Mouse (Mus musculus) erythroblast, embryonic 14.5 days (primary cell): ENCODE results near the gene Dll1. TPM values are rescaled to one million over a fixed set of nuclear protein-coding genes. Genes with fewer than 3 reads are reported as not detected.

Source experiments
- H3K27me3 ChIP-seq: 2 replicates; pipeline ENCODE4 v1.6.1; 2012; ENCODE audit warnings: inconsistent platforms; ENCODE audit not compliant: control insufficient read depth
- H3K36me3 ChIP-seq: 2 replicates; pipeline ENCODE4 v1.6.1; 2012; ENCODE audit warnings: mild to moderate bottlenecking, inconsistent platforms; ENCODE audit not compliant: control insufficient read depth
- H3K4me1 ChIP-seq: 2 replicates; pipeline ENCODE4 v1.6.1; 2012; ENCODE audit warnings: inconsistent platforms; ENCODE audit not compliant: control insufficient read depth
- H3K4me3 ChIP-seq: replicated peaks from 2 replicates; pipeline ENCODE3; 2012; ENCODE audit warnings: moderate library complexity, mild to moderate bottlenecking, inconsistent platforms
- H3K9me3 ChIP-seq: 2 replicates; pipeline ENCODE4 v1.6.1; 2012; ENCODE audit warnings: low read length, inconsistent platforms, mixed read lengths; ENCODE audit not compliant: control insufficient read depth
- GATA1 ChIP-seq: IDR thresholded peaks from 2 replicates; pipeline ENCODE4 v1.6.1; 2012; ENCODE audit warnings: low read length, inconsistent platforms, mixed read lengths
- TAL1 ChIP-seq: IDR thresholded peaks from 3 replicates; pipeline ENCODE4 v1.6.1; 2012; ENCODE audit warnings: low read length, inconsistent platforms, mixed read lengths
- polyA plus RNA-seq: library from polyadenylated mRNA; stranded (reverse); fragments of >175 nt; gene quantifications from 2 replicates; pipeline ENCODE4 v1.2.3, GENCODE M21; 2012

The Dll1 gene
- polyA plus RNA-seq, 1 experiment = 0.01 TPM

DNA sequence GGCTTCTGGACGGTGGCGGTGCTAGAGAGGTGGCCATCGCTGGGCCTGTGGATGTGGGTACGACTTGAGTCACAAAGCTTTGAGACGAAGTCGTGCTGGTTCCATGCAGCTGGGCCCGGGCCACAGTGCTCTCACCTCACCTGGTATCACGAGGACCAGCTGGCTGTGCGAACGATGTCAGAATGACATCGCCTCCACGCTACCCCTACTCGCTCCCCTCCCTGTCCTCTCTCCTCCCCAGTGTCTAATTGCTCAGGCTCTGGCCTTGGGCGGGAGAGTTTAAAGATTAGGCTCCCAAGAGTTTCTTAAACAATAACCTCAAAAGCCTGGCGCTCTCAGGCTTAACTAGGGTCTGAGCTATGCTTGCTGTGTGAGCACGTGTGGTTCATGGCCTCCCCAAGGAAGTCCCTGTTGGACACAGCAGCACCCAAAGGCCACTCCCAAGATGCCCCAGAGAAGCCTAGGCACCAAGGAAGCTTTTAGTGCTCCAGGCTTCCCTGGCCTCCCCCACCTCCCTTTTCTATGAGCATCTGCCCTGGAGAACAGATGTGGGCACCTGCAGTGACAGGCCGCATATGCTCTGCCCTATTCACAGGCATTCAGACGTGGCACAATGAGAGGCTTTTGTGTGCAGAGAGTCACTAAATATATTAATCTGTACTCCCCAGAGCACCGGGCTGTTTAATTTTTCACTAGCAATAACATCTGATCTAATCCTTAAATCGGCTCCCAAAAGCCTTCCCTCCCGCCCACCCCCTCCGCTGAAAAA is 4.6 kb upstream of the Dll1 start:
- H3K4me1 ChIP-seq = no peaks in the 10 kb centered on the region
- H3K4me3 ChIP-seq = peak overlapping the region; percentile 22
- H3K27me3 ChIP-seq = peaks cover 70% of the 10 kb centered on the region
- H3K9me3 ChIP-seq = no peaks in the 10 kb centered on the region
- no peaks in the 10 kb centered on the region for H3K36me3 ChIP-seq
- no peak for TF ChIP-seq GATA1
- no peak for TF ChIP-seq TAL1

DNA sequence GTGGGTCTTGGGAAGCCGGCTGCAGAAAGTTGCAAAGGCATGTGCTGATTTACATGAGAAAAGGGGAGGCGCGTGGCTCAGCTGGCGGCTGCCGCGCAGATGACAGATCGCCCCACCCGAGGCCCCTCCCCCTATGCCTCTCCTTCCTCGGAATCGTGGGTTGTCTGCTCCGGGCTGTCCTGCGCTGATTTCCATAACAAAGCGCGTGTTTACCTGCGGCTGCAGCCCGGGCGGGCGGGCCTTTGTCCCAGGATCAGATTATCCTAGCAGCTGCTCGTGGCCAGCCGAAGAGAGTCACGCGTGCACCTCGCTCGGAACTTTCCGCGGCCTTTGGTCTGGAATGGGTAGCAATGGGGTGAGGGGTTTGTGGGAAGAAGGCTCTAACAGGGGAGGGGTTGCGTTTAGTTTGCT is 4.0 kb upstream of the Dll1 start:
- no peaks in the 10 kb centered on the region for H3K36me3 ChIP-seq
- TF ChIP-seq GATA1 (no peak), TAL1 (no peak)
- peaks cover 3% of the 10 kb centered on the region for H3K4me1 ChIP-seq
- no peaks in the 10 kb centered on the region; the same call in 1 of the 2 replicates for H3K9me3 ChIP-seq
- H3K27me3 ChIP-seq = peaks cover 76% of the 10 kb centered on the region
- H3K4me3 ChIP-seq = peak overlapping the region; percentile 22

DNA sequence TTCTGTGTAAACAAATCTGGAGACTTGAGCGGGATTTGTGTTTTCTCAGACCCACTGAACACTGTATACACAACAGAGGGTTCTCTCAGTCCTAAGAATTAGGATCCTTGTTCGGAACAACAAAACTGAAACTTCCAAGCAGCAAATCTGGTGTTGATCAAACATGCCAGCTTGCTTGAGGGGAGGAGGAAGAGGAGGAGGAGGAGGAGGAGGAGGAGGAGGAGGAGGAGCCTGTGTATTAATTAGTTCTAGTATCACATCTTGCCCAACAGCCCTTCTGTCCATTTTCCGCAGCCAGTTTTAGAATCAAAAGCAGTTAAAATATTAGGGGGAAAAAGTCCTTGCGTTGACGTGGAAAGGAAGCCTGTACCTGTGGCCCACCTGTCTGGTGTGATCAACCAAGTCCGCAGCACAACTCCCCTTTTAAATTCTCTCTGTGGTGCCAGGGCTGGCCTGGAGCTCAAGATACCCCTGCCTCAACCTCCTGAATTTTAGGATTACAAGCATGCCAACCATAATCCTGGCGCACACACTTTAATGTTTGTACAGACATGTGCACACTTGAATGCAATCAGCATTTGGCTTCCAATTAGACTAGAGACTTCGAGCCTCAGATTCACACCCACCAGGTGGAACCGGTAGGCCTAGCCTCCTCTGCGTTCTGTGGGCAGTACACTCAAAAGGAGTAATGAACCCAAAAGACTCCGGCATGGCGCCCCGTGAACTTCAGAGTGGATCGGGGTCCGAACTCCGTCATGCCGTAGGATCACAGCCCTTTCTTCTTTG is 3.3 kb upstream of the Dll1 start:
- Histone ChIP-seq H3K9me3 (no peaks in the 10 kb centered on the region; the same call in 1 of the 2 replicates), H3K4me1 (peaks cover 4% of the 10 kb centered on the region), H3K27me3 (peaks cover 83% of the 10 kb centered on the region), H3K4me3 (no peak overlapping the region), H3K36me3 (no peaks in the 10 kb centered on the region)
- TF ChIP-seq GATA1 = no peak
- no peak for TF ChIP-seq TAL1

DNA sequence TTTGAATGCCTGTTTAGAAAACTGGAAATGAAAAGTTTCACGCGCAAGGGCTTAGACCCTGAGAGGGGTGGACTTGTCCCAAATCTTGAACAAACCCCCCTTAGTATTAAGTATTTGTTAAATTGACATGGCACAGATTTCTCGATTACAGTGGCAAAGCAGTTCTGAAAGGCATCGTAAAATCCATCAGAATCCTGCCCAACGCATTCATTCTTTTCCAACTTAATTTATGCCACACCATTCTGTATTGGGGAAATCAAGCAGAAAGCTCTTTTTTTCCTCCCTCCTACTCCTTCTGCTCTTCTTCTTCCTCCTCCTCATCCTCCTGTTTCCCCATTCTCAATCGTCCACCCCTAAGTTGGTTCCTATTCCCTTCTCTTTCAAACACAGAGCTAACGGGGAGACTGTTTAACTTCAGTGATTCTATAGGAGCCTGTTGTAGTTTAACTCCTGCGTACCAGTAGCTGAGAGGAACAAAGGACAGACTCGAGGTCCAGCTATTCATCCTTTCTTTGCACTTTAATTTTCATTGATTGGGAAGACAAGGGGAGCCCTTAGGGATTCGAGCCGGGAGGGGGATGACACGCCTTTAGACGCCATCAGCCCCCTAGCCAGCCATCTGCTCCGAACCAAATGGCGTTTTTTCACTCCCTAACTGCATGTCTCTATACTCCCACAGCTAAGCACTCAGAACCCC is 1.9 kb upstream of the Dll1 start:
- Histone ChIP-seq H3K4me3 (no peak overlapping the region), H3K27me3 (peaks cover 97% of the 10 kb centered on the region), H3K4me1 (peaks cover 4% of the 10 kb centered on the region), H3K36me3 (no peaks in the 10 kb centered on the region), H3K9me3 (no peaks in the 10 kb centered on the region; the same call in 1 of the 2 replicates)
- TF ChIP-seq GATA1 = no peak
- TF ChIP-seq TAL1 = no peak

GRCm38 (mm10) chr17:15377901-15378300 is 1.2 kb upstream of the Dll1 start:
- TF ChIP-seq GATA1 (no peak), TAL1 (no peak)
- no peaks in the 10 kb centered on the region; the same call in 1 of the 2 replicates for H3K9me3 ChIP-seq
- H3K27me3 ChIP-seq = peaks cover 98% of the 10 kb centered on the region
- H3K4me3 ChIP-seq = no peak overlapping the region
- H3K4me1 ChIP-seq = peaks cover 4% of the 10 kb centered on the region
- no peaks in the 10 kb centered on the region for H3K36me3 ChIP-seq

DNA sequence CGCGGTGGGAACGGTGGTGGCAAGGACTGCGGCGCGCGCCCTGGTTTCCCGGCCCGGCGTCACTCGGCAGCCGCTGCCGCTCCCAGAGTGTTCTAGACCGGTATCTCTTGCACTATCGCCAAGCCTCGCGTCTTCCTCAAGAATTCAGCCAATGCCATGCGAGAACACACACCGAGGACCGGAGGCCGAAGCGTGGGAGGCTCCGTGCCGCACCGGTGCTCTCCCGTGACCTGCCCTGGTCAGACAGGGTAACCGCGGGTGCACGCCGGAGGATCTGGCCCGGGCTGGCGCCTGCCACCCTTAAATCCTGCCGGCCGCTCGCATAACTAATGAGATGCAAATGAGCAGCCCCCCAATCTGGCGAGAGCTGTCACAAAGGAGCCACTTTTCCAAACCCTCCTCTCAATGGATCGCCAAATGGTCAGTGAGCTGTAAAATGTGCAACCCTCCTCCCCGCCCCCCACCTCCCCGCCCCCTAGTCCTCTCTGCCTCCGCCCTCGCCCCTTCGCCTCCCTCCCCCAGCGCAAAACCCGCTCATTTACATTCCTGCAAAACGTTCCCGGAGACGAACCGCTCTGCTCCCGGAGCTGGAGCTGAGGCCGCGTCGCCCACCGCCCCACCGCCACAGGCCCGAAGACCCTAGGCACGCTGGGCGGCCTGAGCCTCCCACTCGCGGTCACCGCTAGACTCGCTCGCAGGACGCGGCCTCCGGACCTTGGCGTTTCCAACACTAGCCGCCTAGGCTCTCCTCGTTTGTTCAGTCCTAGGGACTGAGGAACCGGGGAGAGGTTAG is 775 bp downstream of the Dll1 start:
- TF ChIP-seq GATA1 (no peak), TAL1 (no peak)
- peaks cover 85% of the 10 kb centered on the region for H3K27me3 ChIP-seq

DNA sequence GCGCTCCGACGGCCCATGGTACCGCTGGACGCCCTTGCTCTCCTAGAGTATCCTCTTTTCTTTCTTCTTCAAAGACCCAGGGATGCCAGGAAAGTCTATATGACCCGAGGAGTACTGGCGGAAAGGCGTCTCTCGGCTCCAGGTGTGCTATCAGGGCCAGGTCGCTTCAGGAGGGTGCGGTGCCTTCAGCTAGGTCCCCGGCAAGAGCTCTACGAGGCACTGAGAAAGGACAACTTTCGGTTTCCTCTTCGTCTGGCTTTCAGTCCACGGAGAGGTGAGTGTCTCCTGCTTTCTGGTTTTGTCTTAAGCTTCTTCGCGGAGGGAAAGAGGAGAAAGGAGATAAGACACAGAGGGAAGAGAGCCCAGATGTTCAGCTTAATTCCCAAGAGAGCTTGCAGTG is 1.4 kb downstream of the Dll1 start:
- Histone ChIP-seq H3K36me3 (peaks cover 2% of the 10 kb centered on the region; the same call in 1 of the 2 replicates), H3K27me3 (peaks cover 78% of the 10 kb centered on the region), H3K4me1 (peaks cover 4% of the 10 kb centered on the region), H3K9me3 (no peaks in the 10 kb centered on the region; the same call in 1 of the 2 replicates), H3K4me3 (peak overlapping the region; percentile 50)
- no peak for TF ChIP-seq GATA1
- TF ChIP-seq TAL1 = no peak

More for the DNA sequence above, 775 bp downstream of the Dll1 start:
- no peaks in the 10 kb centered on the region; the same call in 1 of the 2 replicates for H3K9me3 ChIP-seq
- H3K4me1 ChIP-seq = peaks cover 4% of the 10 kb centered on the region
- H3K4me3 ChIP-seq = peak overlapping the region; percentile 50
- no peaks in the 10 kb centered on the region for H3K36me3 ChIP-seq
